Mouse (Mus musculus) kidney, postnatal 0 days (tissue): ENCODE results near the gene Dusp8. TPM values are rescaled to one million over a fixed set of nuclear protein-coding genes. Genes with fewer than 3 reads are reported as not detected.

ENCODE experiments used
- ATAC-seq: fragments of 200-750 bp; cut with Nextera tagmentation; replicated peaks from 2 replicates; pipeline ENCODE4 v1.8.0; 2017; ENCODE audit warnings: low read depth, moderate number of reproducible peaks, moderate TSS enrichment, moderate library complexity; ENCODE audit not compliant: low FRiP score
- DNase-seq: peaks from one replicate; pipeline ENCODE4 v3.0.0-alpha.2; 2016; ENCODE audit warnings: low spot score
- H3K27ac ChIP-seq: fragments of 300-500 bp; sonication (generic); 2 replicates; pipeline ENCODE4 v1.5.1; 2014; ENCODE audit warnings: mild to moderate bottlenecking
- H3K27me3 ChIP-seq: fragments of 300-500 bp; sonication (generic); 2 replicates; pipeline ENCODE4 v1.6.1; 2014; ENCODE audit warnings: low read length, mixed read lengths; ENCODE audit not compliant: insufficient read depth
- H3K36me3 ChIP-seq: fragments of 300-500 bp; sonication (generic); 2 replicates; pipeline ENCODE4 v1.6.1; 2014; ENCODE audit warnings: low read length, mixed read lengths; ENCODE audit not compliant: insufficient read depth
- H3K4me1 ChIP-seq: fragments of 300-500 bp; sonication (generic); replicated peaks from 2 replicates; pipeline ENCODE4 v1.6.1; 2014; ENCODE audit warnings: antibody characterized with exemption, low read length, mixed read lengths; ENCODE audit not compliant: insufficient read depth
- H3K4me2 ChIP-seq: fragments of 300-500 bp; sonication (generic); 2 replicates; pipeline ENCODE4 v1.6.1; 2014; ENCODE audit warnings: mild to moderate bottlenecking, low read length, moderate library complexity, mixed read lengths
- H3K4me3 ChIP-seq: fragments of 300-500 bp; sonication (generic); replicated peaks from 2 replicates; pipeline ENCODE4 v1.5.1; 2014; ENCODE audit warnings: low read depth, low read length
- H3K9ac ChIP-seq: fragments of 300-500 bp; sonication (generic); 2 replicates; pipeline ENCODE4 v1.6.1; 2014; ENCODE audit warnings: low read depth, low read length
- H3K9me3 ChIP-seq: fragments of 300-500 bp; sonication (generic); replicated peaks from 2 replicates; pipeline ENCODE4 v1.6.1; 2016; ENCODE audit warnings: low read length, inconsistent platforms, mixed read lengths
- CTCF ChIP-seq: IDR thresholded peaks from 2 replicates; pipeline ENCODE4 v1.5.1; 2016; ENCODE audit warnings: antibody characterized with exemption, low read depth, mild to moderate bottlenecking, moderate library complexity
- WGBS: fragments of 180-500 bp; shearing (Covaris S2); extraction: QIAGEN DNeasy Blood & Tissue Kit; methylation state at CpG from one replicate; pipeline ENCODE4 v1.1.7; 2014; 5-methylcytosine and 5-hydroxymethylcytosine counted together
- polyA plus RNA-seq: library from polyadenylated mRNA; unstranded; fragments of >200 nt; fragmentation: Nextera tagmentation; extraction: Ambion mirVana; gene quantifications from 2 replicates; pipeline ENCODE4 v1.2.1, GENCODE M21; 2015

Gene Dusp8
- polyA plus RNA-seq, 1 experiment from 2014 or later = 2.5 TPM

DNA sequence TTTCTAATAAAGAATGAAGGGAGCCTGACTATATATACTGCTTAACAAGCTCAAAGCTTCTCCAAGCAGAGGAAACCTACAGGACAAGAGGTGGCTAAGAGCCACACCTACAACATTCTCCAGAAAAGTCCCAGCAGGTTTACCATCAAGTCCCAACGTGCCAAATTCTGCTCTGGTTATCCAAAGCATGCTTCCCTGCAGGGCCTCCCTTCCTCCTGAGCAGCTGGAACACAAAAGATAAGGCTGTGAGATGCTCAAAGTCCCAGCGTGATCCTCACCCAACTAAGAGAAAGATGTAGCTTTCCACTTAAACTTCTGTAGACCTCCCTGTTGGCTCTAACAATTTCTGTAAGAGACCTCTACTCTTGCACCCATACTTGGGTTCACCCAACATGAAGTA, 36.6 kb downstream of the Dusp8 start:
- no peaks in the 10 kb centered on the region for H3K36me3 ChIP-seq
- H3K4me2 ChIP-seq = no peak overlapping the region
- H3K27me3 ChIP-seq = no peaks in the 10 kb centered on the region
- no peak for TF ChIP-seq CTCF
- WGBS = 73% methylated on average over 2 of the region's 2 CpGs
- ATAC-seq (no peak), DNase-seq (no peak)
- no peak overlapping the region for H3K4me3 ChIP-seq
- peaks cover 16% of the 10 kb centered on the region for H3K4me1 ChIP-seq
- H3K9ac ChIP-seq = no peak overlapping the region
- H3K27ac ChIP-seq = no peak overlapping the region
- H3K9me3 ChIP-seq = no peaks in the 10 kb centered on the region

DNA sequence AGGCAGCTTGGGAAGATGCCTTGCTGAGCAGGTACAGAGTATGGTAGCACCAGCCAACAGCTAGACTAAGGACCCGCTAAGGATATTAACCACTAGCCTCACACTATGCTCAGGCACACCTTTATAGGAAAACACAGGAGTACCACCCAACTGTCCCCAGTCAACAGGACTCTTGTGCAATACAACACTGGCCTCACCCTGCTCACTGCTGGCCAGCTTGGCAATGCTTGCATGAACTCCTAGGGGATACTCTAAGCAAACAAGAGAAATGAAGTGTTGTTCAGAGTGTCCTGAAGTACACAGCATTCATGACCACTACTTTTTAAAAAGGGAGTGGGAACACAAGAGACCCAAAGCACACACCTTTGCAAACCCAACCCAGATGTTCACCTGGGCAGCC, 38.5 kb downstream of the Dusp8 start:
- ATAC-seq = no peak
- H3K4me3 ChIP-seq = no peak overlapping the region
- 92% methylated on average over 1 of the region's 1 CpGs for WGBS

GRCm38 (mm10) chr7:142056601-142057061, 39.0 kb downstream of the Dusp8 start:
- Histone ChIP-seq H3K4me3 (no peak overlapping the region), H3K27me3 (no peaks in the 10 kb centered on the region), H3K9me3 (no peaks in the 10 kb centered on the region), H3K36me3 (no peaks in the 10 kb centered on the region), H3K27ac (no peak overlapping the region), H3K4me1 (peaks cover 14% of the 10 kb centered on the region), H3K4me2 (no peak overlapping the region), H3K9ac (no peak overlapping the region)
- no peak for DNase-seq
- ATAC-seq = no peak
- TF ChIP-seq CTCF = no peak
- 65% methylated on average over 1 of the region's 1 CpGs for WGBS

More for the DNA sequence above, 38.5 kb downstream of the Dusp8 start:
- Histone ChIP-seq H3K9ac (no peak overlapping the region), H3K4me2 (no peak overlapping the region), H3K36me3 (no peaks in the 10 kb centered on the region), H3K4me1 (peaks cover 16% of the 10 kb centered on the region), H3K9me3 (no peaks in the 10 kb centered on the region), H3K27me3 (no peaks in the 10 kb centered on the region), H3K27ac (no peak overlapping the region)
- DNase-seq = no peak
- no peak for TF ChIP-seq CTCF

DNA sequence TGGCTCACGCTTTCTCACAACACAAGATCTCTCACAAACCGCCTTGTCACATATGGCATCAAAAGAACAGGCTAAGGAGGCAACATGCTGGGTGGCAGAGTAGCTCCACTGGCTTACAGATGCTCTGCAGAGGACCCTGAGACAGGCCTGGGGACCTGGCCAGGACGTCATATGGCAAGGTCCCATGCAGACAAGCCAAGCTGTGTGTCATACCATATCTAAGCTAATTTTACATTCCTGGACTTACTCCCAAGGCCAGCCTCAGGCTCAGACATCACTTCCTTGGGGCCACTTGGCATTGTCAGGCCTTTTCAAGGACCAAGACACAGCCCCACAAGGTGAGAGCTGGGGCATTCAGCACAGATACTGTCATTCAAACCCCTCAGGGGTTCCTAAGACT, 40.2 kb downstream of the Dusp8 start:
- no peak overlapping the region for H3K27ac ChIP-seq
- no peak for DNase-seq
- H3K36me3 ChIP-seq = no peaks in the 10 kb centered on the region
- H3K9ac ChIP-seq = no peak overlapping the region
- H3K4me1 ChIP-seq = peaks cover 10% of the 10 kb centered on the region
- H3K4me2 ChIP-seq = no peak overlapping the region
- no peak for ATAC-seq
- H3K27me3 ChIP-seq = no peaks in the 10 kb centered on the region
- no peaks in the 10 kb centered on the region for H3K9me3 ChIP-seq
- 95% methylated on average over 3 of the region's 3 CpGs for WGBS
- no peak overlapping the region for H3K4me3 ChIP-seq
- TF ChIP-seq CTCF = no peak

- Histone ChIP-seq H3K27me3 (no peaks in the 10 kb centered on the region), H3K9ac (no peak overlapping the region), H3K36me3 (no peaks in the 10 kb centered on the region), H3K4me2 (no peak overlapping the region), H3K4me3 (no peak overlapping the region), H3K27ac (no peak overlapping the region), H3K4me1 (no peaks in the 10 kb centered on the region), H3K9me3 (no peaks in the 10 kb centered on the region)
- no peak for TF ChIP-seq CTCF
- ATAC-seq (no peak), DNase-seq (no peak)
Measured at GRCm38 (mm10) chr7:142050536-142050935, 45.1 kb downstream of the Dusp8 start.

DNA sequence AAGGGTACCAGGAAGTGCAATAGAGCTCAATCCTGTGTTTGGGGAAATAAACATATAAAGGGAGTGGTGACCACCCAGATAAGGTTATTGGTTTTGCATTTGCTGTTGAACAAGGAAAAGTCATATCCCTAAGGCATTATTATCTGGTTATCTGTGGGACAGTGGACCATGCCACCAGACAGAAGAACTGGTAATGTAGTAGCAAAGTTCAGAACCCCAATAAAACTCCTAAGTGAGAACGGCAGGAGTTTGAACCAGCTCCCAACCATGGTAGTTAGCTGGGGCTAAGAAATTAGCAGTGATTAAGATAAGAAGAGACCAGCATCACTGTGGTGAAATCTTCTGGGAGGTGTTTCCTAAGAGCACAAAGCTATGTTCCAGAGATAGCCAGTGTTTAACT, 49.7 kb downstream of the Dusp8 start:
- H3K27ac ChIP-seq = no peak overlapping the region

GRCm38 (mm10) chr7:142045344-142045743, 50.3 kb downstream of the Dusp8 start:
- no peak overlapping the region for H3K9ac ChIP-seq
- no peak overlapping the region for H3K4me3 ChIP-seq
- no peaks in the 10 kb centered on the region for H3K36me3 ChIP-seq
- DNase-seq = no peak
- TF ChIP-seq CTCF = no peak
- no peaks in the 10 kb centered on the region for H3K9me3 ChIP-seq
- no peak for ATAC-seq
- no peak overlapping the region for H3K4me2 ChIP-seq
- WGBS = 61% methylated on average over 2 of the region's 2 CpGs
- H3K27ac ChIP-seq = no peak overlapping the region
- no peaks in the 10 kb centered on the region for H3K4me1 ChIP-seq
- no peaks in the 10 kb centered on the region for H3K27me3 ChIP-seq

More for the DNA sequence above, 49.7 kb downstream of the Dusp8 start:
- WGBS = 53% methylated on average over 1 of the region's 1 CpGs
- no peak for TF ChIP-seq CTCF
- DNase-seq (no peak), ATAC-seq (no peak)
- no peaks in the 10 kb centered on the region for H3K27me3 ChIP-seq
- H3K4me3 ChIP-seq = no peak overlapping the region
- H3K4me2 ChIP-seq = no peak overlapping the region
- no peaks in the 10 kb centered on the region for H3K9me3 ChIP-seq
- H3K4me1 ChIP-seq = no peaks in the 10 kb centered on the region
- no peaks in the 10 kb centered on the region for H3K36me3 ChIP-seq
- H3K9ac ChIP-seq = no peak overlapping the region
